Mouse (Mus musculus): Measurements from ENCODE around the gene Spag4. TPM values are rescaled to one million over a fixed set of nuclear protein-coding genes. Genes with fewer than 3 reads are reported as not detected.

Spag4 gene
- polyA plus RNA-seq, 1 experiment, result 1.1 TPM

- TF ChIP-seq CEBPB (IDR thresholded peaks at IDR 0.05; ENCODE audit: insufficient read depth, poor library complexity, severe bottlenecking) (no peak), MAX (IDR thresholded peaks at IDR 0.05; ENCODE audit: low read depth) (no peak), MYOD1 (IDR thresholded peaks at IDR 0.05; ENCODE audit: control insufficient read depth in 1 of 3, insufficient read length in 2 of 3, low read depth in 2 of 3) (no peak), POLR2AphosphoS2 (IDR thresholded peaks at IDR 0.05; ENCODE audit: insufficient read length, low read depth) (no peak), REST (IDR thresholded peaks at IDR 0.05; ENCODE audit: insufficient read depth, insufficient read length) (no peak), TCF12 (IDR thresholded peaks at IDR 0.05; ENCODE audit: insufficient read depth, poor library complexity, severe bottlenecking) (no peak), SRF (IDR thresholded peaks at IDR 0.05; ENCODE audit: control insufficient read depth, insufficient read length, low read depth) (no peak)
- Histone ChIP-seq H3K4me2 (ENCODE audit: low read depth) (no peak overlapping the region), H3K36me3 (ENCODE audit: control insufficient read depth, insufficient read depth) (no peaks in the 10 kb centered on the region), H3ac (ENCODE audit: control insufficient read depth, insufficient read length) (no peak overlapping the region), H3K79me2 (ENCODE audit: control insufficient read depth, insufficient read depth) (no peaks in the 10 kb centered on the region), H3K27me3 (ENCODE audit: control insufficient read depth, insufficient read depth, insufficient read length) (no peaks in the 10 kb centered on the region), H3K4me3 (no peak overlapping the region)
These were observed 39.5 kb upstream of the Spag4 start for GRCm38 (mm10) chr2:156025482-156025881.

GRCm38 (mm10) chr2:156039390-156039789 lies 25.6 kb upstream of the Spag4 start:
- H3K36me3 ChIP-seq (ENCODE audit: control insufficient read depth, insufficient read depth), result no peaks in the 10 kb centered on the region
- H3K27me3 ChIP-seq (ENCODE audit: control insufficient read depth, insufficient read depth, insufficient read length), result peaks cover 37% of the 10 kb centered on the region
- H3ac ChIP-seq (ENCODE audit: control insufficient read depth, insufficient read length), result no peak overlapping the region
- H3K4me2 ChIP-seq (ENCODE audit: low read depth), result no peak overlapping the region
- H3K79me2 ChIP-seq (ENCODE audit: control insufficient read depth, insufficient read depth), result no peaks in the 10 kb centered on the region
- TF ChIP-seq TCF3 (IDR thresholded peaks at IDR 0.05; ENCODE audit: insufficient read length, low read depth), result no peak
- TF ChIP-seq SRF (IDR thresholded peaks at IDR 0.05; ENCODE audit: control insufficient read depth, insufficient read length, low read depth), result no peak
- TF ChIP-seq TCF12 (IDR thresholded peaks at IDR 0.05; ENCODE audit: insufficient read depth, poor library complexity, severe bottlenecking), result no peak
- TF ChIP-seq REST (IDR thresholded peaks at IDR 0.05; ENCODE audit: insufficient read depth, insufficient read length), result no peak
- no peak for TF ChIP-seq POLR2A (IDR thresholded peaks at IDR 0.05; ENCODE audit: insufficient read length, low read depth)
- no peak for TF ChIP-seq USF1 (IDR thresholded peaks at IDR 0.05; ENCODE audit: low read depth)
- no peak for TF ChIP-seq MAX (IDR thresholded peaks at IDR 0.05; ENCODE audit: low read depth)
- TF ChIP-seq MYOD1 (IDR thresholded peaks at IDR 0.05; ENCODE audit: control insufficient read depth in 1 of 3, insufficient read length in 2 of 3, low read depth in 2 of 3), result no peak
- TF ChIP-seq CEBPB (IDR thresholded peaks at IDR 0.05; ENCODE audit: insufficient read depth, poor library complexity, severe bottlenecking), result no peak
- no peak for TF ChIP-seq MYOG (IDR thresholded peaks at IDR 0.05; ENCODE audit: control insufficient read depth in 1 of 3, insufficient read depth in 1 of 3, insufficient read length in 2 of 3, low read depth in 2 of 3)
- TF ChIP-seq POLR2AphosphoS2 (IDR thresholded peaks at IDR 0.05; ENCODE audit: insufficient read length, low read depth), result no peak
- TF ChIP-seq E2F4 (IDR thresholded peaks at IDR 0.05; ENCODE audit: insufficient read depth), result no peak
- H3K4me3 ChIP-seq, result no peak overlapping the region

GRCm38 (mm10) chr2:156042903-156043302 lies 22.1 kb upstream of the Spag4 start:
- TF ChIP-seq MAX (IDR thresholded peaks at IDR 0.05; ENCODE audit: low read depth), result no peak
- no peak for TF ChIP-seq POLR2A (IDR thresholded peaks at IDR 0.05; ENCODE audit: insufficient read length, low read depth)
- no peak for TF ChIP-seq CEBPB (IDR thresholded peaks at IDR 0.05; ENCODE audit: insufficient read depth, poor library complexity, severe bottlenecking)
- no peak for TF ChIP-seq REST (IDR thresholded peaks at IDR 0.05; ENCODE audit: insufficient read depth, insufficient read length)
- TF ChIP-seq USF1 (IDR thresholded peaks at IDR 0.05; ENCODE audit: low read depth), result no peak
- no peak for TF ChIP-seq POLR2AphosphoS2 (IDR thresholded peaks at IDR 0.05; ENCODE audit: insufficient read length, low read depth)
- no peak for TF ChIP-seq TCF12 (IDR thresholded peaks at IDR 0.05; ENCODE audit: insufficient read depth, poor library complexity, severe bottlenecking)
- TF ChIP-seq MYOD1 (IDR thresholded peaks at IDR 0.05; ENCODE audit: control insufficient read depth in 1 of 3, insufficient read length in 2 of 3, low read depth in 2 of 3), result no peak
- TF ChIP-seq MYOG (IDR thresholded peaks at IDR 0.05; ENCODE audit: control insufficient read depth in 1 of 3, insufficient read depth in 1 of 3, insufficient read length in 2 of 3, low read depth in 2 of 3), result no peak
- no peak for TF ChIP-seq SRF (IDR thresholded peaks at IDR 0.05; ENCODE audit: control insufficient read depth, insufficient read length, low read depth)
- no peak for TF ChIP-seq TCF3 (IDR thresholded peaks at IDR 0.05; ENCODE audit: insufficient read length, low read depth)
- no peak for TF ChIP-seq E2F4 (IDR thresholded peaks at IDR 0.05; ENCODE audit: insufficient read depth)
- H3K4me3 ChIP-seq, result no peak overlapping the region
- no peak overlapping the region for H3ac ChIP-seq (ENCODE audit: control insufficient read depth, insufficient read length)
- H3K36me3 ChIP-seq (ENCODE audit: control insufficient read depth, insufficient read depth), result no peaks in the 10 kb centered on the region
- H3K4me2 ChIP-seq (ENCODE audit: low read depth), result no peak overlapping the region
- H3K79me2 ChIP-seq (ENCODE audit: control insufficient read depth, insufficient read depth), result no peaks in the 10 kb centered on the region
- peaks cover 34% of the 10 kb centered on the region for H3K27me3 ChIP-seq (ENCODE audit: control insufficient read depth, insufficient read depth, insufficient read length)

GRCm38 (mm10) chr2:156047929-156048328 lies 17.0 kb upstream of the Spag4 start:
- no peak for TF ChIP-seq MYOG (IDR thresholded peaks at IDR 0.05; ENCODE audit: control insufficient read depth in 1 of 3, insufficient read depth in 1 of 3, insufficient read length in 2 of 3, low read depth in 2 of 3)
- TF ChIP-seq SRF (IDR thresholded peaks at IDR 0.05; ENCODE audit: control insufficient read depth, insufficient read length, low read depth), result no peak
- TF ChIP-seq POLR2AphosphoS2 (IDR thresholded peaks at IDR 0.05; ENCODE audit: insufficient read length, low read depth), result no peak
- no peak for TF ChIP-seq POLR2A (IDR thresholded peaks at IDR 0.05; ENCODE audit: insufficient read length, low read depth)
- no peak for TF ChIP-seq MAX (IDR thresholded peaks at IDR 0.05; ENCODE audit: low read depth)
- no peak for TF ChIP-seq REST (IDR thresholded peaks at IDR 0.05; ENCODE audit: insufficient read depth, insufficient read length)
- TF ChIP-seq TCF12 (IDR thresholded peaks at IDR 0.05; ENCODE audit: insufficient read depth, poor library complexity, severe bottlenecking), result no peak
- no peak for TF ChIP-seq E2F4 (IDR thresholded peaks at IDR 0.05; ENCODE audit: insufficient read depth)
- no peak for TF ChIP-seq USF1 (IDR thresholded peaks at IDR 0.05; ENCODE audit: low read depth)
- TF ChIP-seq CEBPB (IDR thresholded peaks at IDR 0.05; ENCODE audit: insufficient read depth, poor library complexity, severe bottlenecking), result no peak
- no peak for TF ChIP-seq MYOD1 (IDR thresholded peaks at IDR 0.05; ENCODE audit: control insufficient read depth in 1 of 3, insufficient read length in 2 of 3, low read depth in 2 of 3)
- TF ChIP-seq TCF3 (IDR thresholded peaks at IDR 0.05; ENCODE audit: insufficient read length, low read depth), result no peak
- Histone ChIP-seq H3K79me2 (ENCODE audit: control insufficient read depth, insufficient read depth) (no peaks in the 10 kb centered on the region), H3K36me3 (ENCODE audit: control insufficient read depth, insufficient read depth) (no peaks in the 10 kb centered on the region), H3ac (ENCODE audit: control insufficient read depth, insufficient read length) (no peak overlapping the region), H3K4me2 (ENCODE audit: low read depth) (no peak overlapping the region), H3K27me3 (ENCODE audit: control insufficient read depth, insufficient read depth, insufficient read length) (peaks cover 39% of the 10 kb centered on the region), H3K4me3 (no peak overlapping the region)
